Mouse (Mus musculus) right cerebral cortex, postnatal 10 days (tissue): ENCODE measurements around the gene Lin28a.

ENCODE experiments used
- DNase-seq, 2 experiments: peaks; one replicate each; pipeline ENCODE4 v3.0.0; 2021; ENCODE audit warnings: low spot score in 2 of 2

Gene Lin28a

DNA sequence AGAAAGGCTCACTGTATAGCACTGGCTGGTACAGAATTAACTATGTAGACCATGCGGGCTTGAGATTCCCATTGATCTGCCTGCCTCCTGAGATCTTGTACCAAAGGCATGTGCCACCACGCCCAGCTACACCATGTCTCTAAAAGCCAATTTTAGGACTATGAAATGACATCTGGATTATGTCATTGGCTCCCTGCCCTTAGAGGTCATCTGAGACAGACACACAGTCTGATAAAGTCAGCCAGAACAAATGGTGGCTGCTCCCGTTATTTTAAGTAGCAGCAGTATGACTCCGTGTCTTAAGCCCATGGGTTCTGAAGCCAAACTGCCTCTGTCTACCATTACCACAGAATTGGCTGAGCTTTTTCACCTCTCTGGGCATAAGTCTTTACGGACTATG lies 38.1 kb downstream of the Lin28a start:
- no peak for DNase-seq

DNA sequence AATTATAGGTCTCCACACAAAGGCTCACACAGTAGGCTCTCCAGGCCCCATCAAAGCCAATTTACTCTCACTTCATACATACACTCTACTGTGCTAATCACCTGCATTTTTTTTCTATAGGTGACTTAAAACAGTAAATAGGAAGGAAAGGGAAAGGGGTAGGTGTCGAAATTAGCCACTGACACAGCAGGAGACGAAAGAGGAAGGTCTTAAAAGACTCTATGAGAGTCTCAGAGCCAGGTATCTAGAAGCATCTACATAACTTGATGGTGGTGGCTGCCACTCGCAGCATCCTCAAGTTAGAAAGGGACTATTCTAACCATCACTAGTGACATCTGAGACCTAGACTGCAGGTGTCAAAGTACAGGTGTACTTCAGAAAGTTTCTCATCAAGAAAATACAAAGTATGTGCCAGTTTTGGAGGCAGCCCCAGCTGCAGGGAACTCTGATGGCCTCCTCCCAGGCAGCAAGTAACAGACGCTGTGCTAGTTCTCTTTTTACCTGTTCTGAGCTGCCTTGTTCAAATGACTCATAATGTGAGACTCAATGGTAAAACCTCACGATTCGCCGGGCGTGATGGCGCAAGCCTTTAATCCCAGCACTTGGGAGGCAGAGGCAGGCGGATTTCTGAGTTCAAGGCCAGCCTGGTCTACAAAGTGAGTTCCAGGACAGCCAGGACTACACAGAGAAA lies 40.5 kb downstream of the Lin28a start:
- DNase-seq = no peak

DNA sequence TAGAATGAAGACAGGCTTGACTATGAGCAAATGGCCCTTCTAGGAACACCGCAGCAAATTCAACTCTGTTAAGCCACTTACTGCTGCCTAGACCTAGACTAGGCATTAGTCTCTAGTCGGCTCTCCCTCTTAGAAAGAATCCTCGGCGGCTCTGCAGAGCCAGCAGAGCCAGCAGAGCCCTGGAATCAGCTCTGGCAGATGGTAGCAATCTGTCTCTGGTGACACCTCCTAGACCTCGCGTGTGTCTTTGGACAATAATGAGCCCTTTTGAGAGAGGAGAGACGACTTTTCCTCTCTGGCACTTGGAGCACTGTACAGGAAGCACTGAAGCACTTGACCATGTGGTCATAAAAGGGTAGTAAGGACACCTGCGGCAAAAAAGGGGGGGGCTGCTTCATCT lies 46.9 kb downstream of the Lin28a start:
- no peak for DNase-seq

DNA sequence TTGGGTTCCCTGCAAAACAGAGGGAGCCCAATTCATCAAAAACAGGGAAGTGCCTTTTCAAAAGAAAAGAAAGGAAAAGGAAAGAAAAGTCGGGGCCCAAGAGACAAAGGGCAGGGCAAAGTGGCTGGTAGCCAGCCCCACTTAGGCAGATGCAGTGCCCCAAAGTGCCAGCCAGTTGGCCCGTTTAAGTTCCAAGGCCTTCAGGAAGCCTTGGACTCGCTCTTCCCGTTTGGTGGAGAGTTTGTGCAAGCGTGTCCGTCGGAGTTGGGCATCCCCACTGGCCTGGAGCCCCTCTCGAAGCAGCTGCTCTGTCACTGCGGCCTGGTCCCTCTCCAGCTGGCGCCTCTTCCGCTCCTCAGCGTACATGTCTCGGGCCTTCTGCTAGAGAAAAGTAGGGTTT lies 47.8 kb downstream of the Lin28a start:
- DNase-seq = peak; percentile 62

DNA sequence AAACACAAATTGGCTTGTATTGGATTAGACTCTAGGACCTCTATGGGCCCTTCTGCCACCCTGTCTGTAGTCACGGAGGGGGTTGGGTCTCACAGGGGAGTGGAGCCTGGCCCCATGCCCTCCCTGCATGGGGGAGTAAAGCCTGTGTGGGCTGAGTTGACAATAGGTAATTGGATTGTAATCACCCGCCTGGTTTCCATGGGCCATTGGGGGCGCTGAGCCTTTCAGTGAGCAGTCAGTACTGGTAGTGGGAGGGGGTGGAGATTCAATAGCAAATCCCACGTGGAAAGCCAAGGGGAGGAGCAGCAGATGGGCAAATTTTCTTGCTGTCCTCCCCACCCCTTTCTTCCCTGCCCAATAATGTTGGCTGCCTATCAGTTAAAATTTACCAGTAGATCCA lies 48.4 kb downstream of the Lin28a start:
- peak; percentile 66 to 72 for DNase-seq

DNA sequence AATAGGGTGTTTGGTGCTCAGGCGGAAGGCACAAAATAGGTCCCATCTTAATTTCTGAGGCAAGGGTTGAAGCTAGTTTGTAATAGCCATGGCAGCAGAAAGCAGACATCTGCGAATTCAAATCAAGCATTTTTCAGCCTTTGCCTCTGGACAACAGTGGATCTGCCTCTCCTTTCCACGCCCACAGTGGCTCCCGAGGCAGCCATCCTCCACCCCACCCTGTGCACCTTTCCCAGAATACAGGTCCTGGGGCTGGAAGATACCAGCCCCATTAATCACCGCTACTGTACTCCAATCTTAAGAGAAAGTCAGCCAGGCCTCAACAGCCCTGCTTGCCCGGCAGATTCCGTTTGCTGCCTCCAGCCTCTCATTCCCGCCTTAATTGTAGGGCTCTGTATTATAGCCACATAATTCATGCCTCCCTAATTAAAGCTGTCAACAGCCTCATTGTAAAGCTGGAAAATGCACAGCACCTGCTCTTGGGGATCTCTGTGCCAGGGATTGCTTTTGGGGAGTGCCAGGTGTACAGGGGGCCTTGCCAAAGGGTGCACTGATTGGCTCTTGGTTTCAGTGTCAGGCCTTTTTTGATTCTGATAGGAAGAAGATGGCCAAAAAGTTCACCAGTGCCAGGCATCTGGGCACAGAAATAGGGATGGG lies 49.4 kb downstream of the Lin28a start:
- DNase-seq = peak; percentile 47 to 57

DNA sequence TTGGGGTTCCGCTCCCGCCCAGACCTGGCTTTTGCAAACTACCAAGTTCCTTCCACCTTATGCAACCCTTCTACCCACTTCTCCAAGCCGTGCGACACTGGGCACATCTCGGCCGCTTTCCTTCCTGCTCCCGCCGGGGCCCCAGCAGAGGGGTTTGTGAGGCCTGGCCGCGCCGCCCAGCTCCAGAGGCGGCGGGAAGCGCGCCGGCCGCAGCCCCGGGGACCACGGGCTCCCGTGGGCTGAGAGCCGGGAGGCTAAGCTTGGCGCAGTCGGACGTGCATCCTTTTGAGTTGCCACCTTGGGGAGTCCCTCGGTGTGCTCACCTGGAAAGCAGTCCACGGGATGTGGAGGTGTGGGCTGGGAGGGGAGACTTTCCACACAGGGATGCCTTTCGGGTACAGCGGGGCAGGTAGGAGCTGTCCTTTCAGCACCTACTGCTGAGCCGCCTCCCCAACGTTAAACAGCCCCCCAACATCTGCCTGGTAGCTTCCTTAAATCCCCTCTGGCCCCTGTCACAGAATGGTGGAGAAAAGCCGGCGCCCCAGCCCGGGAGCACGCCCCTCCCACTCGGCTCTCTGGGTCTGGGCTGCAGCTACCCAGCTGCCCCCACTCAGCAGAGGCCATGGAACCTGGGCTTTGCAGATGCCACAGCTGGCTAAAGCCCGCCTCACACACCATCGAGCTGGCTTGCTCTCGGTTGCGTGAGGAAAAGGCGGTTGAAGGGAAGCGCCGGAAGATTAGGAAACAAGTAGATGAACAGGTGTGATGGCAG lies 50.3 kb downstream of the Lin28a start, which contains the start of gene Hmgn2:
Gene Hmgn2, minus strand, starts transcription at position 501 of the 772 bp plus-strand sequence.
- DNase-seq = peak; percentile 64 to 66

DNA sequence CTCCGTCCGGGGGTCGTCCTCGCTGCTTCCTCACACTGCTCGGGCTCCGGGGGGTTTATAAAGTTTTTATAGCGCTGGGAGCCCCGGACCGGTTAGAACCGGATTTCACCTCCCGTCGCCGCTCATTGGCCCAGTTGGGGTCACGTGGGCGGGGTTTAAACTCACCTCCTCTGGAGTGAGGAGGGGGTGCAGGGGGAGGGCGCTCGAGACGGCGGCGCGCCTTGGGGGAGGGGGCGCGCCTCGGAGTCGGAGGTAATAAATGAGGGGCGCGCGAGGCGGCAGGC lies 50.8 kb downstream of the Lin28a start:
- DNase-seq = peak; percentile 98

DNA sequence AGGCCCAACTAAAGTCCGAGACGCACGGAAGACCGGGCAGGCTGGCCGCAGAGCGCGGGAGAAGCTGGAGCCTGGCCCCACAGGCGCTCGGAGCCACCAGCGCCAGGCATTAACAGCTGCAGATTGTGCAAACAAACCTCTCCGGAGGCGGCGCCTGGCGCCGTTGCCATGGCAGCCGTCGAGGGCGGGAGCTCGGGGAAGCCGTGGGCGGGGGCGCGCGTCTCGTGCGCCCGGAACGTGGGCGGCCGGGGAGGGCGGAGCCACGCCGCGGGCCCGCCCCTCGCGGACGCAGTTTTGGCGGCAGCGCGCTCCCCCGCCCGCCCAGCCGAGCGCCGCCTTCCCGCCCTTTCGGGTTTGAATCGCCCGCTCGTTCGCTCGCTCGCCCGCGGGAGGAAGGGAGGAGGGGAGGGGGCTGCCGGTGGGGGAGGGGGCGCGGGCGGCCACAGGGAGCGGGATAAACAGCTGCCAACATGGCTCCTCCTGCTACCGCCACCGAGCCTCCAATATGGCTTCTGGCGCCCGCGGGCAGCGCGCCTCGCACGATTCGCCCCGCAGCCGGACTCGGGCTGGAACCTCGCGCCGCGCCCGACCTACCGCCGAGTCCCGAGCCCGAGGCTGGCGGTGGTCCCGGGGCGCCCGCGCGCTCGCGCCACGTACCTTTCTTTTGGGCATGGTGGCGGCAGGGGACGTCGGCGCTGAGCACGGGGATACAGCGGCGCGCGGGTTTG lies 51.3 kb downstream of the Lin28a start:
- DNase-seq = peak; percentile 98 to 99

DNA sequence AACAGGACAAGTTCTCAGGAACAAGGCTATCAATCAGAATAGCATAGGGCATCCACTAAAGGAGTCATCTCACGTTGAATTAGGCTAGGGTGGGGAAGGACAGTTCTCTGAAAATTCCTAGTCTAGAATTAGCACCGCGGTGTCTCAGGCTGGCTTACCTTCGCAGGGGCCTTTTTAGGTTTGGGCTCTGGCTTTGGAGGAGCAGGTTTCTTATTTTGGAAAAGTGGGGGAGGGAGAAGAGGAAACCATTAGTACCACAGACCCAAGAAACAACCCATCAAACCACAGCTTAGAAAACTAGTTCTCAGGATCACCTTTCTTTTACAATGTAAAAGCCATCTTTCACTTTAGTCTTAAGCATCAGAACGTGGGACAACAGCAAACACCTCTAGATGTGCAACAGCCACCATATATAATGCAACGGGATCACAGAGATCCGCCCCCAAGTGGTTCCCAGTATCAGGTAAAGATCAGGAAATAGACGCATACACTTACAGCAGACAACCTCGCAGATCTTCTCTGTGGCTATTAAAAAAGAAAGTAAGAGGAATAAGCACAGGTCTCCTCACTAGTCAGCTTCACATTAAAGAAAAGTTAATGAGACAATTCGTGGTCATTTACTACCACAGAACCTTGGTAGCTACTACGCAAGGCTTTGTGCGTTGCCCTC lies 52.2 kb downstream of the Lin28a start:
- DNase-seq = no peak

DNA sequence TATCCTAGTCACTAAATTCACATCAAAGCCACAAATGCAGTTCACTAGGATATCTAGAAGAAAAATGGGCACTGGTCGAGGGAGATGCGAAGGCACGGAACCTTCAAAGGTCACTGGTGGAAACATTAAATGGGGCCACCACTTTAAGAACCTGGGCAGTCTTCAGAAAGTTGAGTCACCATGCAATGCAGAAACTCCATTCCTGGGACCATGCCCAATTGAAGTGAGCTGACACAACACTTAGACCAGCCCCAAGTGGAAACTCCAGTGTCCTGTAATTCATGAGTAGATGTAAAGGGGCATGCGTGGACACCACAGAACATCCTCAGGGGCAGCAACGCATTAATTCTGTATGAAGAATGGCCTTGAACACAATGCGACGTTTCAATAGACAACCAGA lies 56.1 kb downstream of the Lin28a start:
- DNase-seq = no peak

DNA sequence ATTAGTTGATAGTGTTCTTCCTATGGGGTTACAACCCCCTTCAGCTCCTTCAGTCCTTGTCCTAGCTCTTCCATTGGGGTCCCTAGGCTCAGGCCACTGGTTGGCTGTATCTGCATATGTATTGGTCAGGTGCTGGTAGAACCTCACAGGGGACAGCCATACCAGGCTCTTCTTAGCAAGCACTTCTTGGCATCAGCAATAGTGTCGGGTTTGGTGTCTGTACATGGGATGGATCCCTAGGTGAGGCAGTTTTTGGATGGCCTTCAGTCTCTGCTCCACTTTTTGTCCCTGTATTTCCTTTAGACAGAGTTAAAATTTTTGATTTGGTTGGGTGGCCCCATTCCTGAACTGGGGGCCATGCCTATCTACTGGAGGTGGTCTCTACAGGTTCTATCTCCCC lies 59.8 kb downstream of the Lin28a start:
- no peak for DNase-seq

DNA sequence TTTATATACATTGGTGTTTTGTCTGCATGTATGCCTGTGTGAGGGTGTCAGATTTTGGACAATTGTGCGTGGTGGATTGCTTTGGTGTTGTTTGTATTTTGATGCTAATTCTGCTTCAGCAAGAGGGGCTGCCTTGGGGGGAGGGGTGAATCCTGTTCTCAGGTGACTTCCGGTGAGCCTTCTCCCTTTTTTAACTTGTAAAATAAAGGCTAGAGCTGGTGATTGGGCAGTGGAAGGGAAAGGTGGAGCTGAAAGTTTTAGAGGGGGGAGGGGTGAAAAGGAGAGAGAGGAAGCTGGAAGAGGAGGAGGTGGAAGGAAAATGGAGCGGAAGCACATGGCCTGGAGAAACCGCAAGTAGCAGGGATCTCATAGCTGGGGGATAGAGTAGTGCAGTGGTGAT lies 62.3 kb downstream of the Lin28a start:
- DNase-seq = no peak
